Mouse (Mus musculus): ENCODE measurements at regions not wholly inside any gene's neighbourhood (a gene's known extent, or its start where the extent isn't known, plus 50 kb on each side); places are given as distances from the start of the nearest gene placed in this dataset.

GRCm38 (mm10) chr2:94590494-94590893 is 152.6 kb upstream of the Api5 start:
- DNase-seq (ENCODE audit: low spot score) = no peak

GRCm38 (mm10) chr2:94587255-94587654 is 149.3 kb upstream of the Api5 start:
- no peak for DNase-seq (ENCODE audit: low spot score)

- DNase-seq (ENCODE audit: low spot score) = no peak
Measured at GRCm38 (mm10) chr2:94571646-94572045, 133.7 kb upstream of the Api5 start.

- no peak for DNase-seq (ENCODE audit: low spot score)
Measured at GRCm38 (mm10) chr2:94541230-94541905, 103.4 kb upstream of the Api5 start.

- no peak for DNase-seq (ENCODE audit: low spot score)
Measured at GRCm38 (mm10) chr2:94536631-94537030, 98.7 kb upstream of the Api5 start.

GRCm38 (mm10) chr2:94531175-94531574 is 93.2 kb upstream of the Api5 start:
- no peak for DNase-seq (ENCODE audit: low spot score)

GRCm38 (mm10) chr2:94524536-94524935 is 86.6 kb upstream of the Api5 start:
- peak; percentile 29 for DNase-seq (ENCODE audit: low spot score)

GRCm38 (mm10) chr2:94516866-94517265 is 78.9 kb upstream of the Api5 start:
- DNase-seq (ENCODE audit: low spot score) = no peak

GRCm38 (mm10) chr2:94512027-94512426 is 74.1 kb upstream of the Api5 start:
- no peak for DNase-seq (ENCODE audit: low spot score)

GRCm38 (mm10) chr2:94500649-94501048 is 62.7 kb upstream of the Api5 start:
- no peak for DNase-seq (ENCODE audit: low spot score)

- DNase-seq (ENCODE audit: low spot score) = no peak
Measured at GRCm38 (mm10) chr2:94498516-94498915, 60.6 kb upstream of the Api5 start.

Data from ovary, postnatal 14 days (tissue).